Mouse (Mus musculus) forebrain, embryonic 10.5 days (tissue): ENCODE data around the gene Tedc2. TPM values are rescaled to one million over a fixed set of nuclear protein-coding genes. Genes with fewer than 3 reads are reported as not detected.
A peak's percentile ranks its signal among the peaks of the same experiment; 100 is the strongest.

ENCODE experiments used
- DNase-seq: peaks from one replicate; pipeline ENCODE4 v3.0.0-alpha.2; 2017; ENCODE audit warnings: low spot score; ENCODE audit errors: extremely low spot score
- H3K27ac ChIP-seq: fragments of 300-500 bp; sonication (generic); 2 replicates; pipeline ENCODE4 v1.5.1; 2016; ENCODE audit warnings: mild to moderate bottlenecking
- H3K27me3 ChIP-seq: fragments of 300-500 bp; sonication (generic); 2 replicates; pipeline ENCODE4 v1.6.1; 2016; ENCODE audit warnings: mild to moderate bottlenecking; ENCODE audit not compliant: poor library complexity, severe bottlenecking
- H3K36me3 ChIP-seq: fragments of 300-500 bp; sonication (generic); replicated peaks from 2 replicates; pipeline ENCODE4 v1.6.1; 2016; ENCODE audit warnings: mild to moderate bottlenecking, moderate library complexity
- H3K4me1 ChIP-seq: fragments of 300-500 bp; sonication (generic); 2 replicates; pipeline ENCODE4 v1.6.1; 2016
- H3K4me3 ChIP-seq: fragments of 300-500 bp; sonication (generic); 2 replicates; pipeline ENCODE4 v1.5.1; 2016; ENCODE audit warnings: mild to moderate bottlenecking, moderate library complexity
- H3K9me3 ChIP-seq: fragments of 300-500 bp; sonication (generic); 2 replicates; pipeline ENCODE4 v1.6.1; 2016; ENCODE audit warnings: mild to moderate bottlenecking, moderate library complexity
- WGBS: fragments of 180-500 bp; shearing (Covaris S2); methylation state at CpG from one replicate; pipeline ENCODE4 v1.1.7; 2016; 5-methylcytosine and 5-hydroxymethylcytosine counted together
- microRNA-seq: library from miRNA; unstranded; fragments of <30 nt; microRNA quantifications from one replicate; pipeline ENCODE4, GENCODE M21; 2017
- polyA plus RNA-seq: library from polyadenylated mRNA; unstranded; fragments of >200 nt; fragmentation: Nextera tagmentation; extraction: Ambion mirVana; gene quantifications from 2 replicates; pipeline ENCODE4 v1.2.1, GENCODE M21; 2016

The Tedc2 gene
- polyA plus RNA-seq, 1 experiment from 2014 or later: 22.1 TPM

DNA sequence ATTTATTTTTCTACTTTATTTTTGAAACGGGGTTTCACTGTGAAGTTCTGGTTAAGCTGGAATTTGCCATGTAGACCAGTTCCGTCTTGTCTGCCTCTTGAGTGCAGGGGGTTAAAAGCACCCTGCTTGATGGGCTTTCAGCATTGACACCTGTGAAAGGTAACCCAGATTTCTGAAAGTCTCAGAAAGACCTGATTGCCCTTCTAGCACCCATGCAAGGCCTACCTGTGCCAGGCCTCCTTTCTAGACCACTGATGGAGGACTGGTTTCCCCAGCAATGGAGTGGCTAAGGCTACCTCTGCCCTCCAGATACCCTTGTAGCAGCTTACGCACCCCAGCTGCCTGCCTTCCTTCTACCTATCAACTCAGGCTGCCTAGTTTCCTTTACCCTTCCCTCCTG lies 50.5 kb downstream of the Tedc2 start:
- H3K27ac ChIP-seq: peak overlapping the region; percentile 98
- 71% methylated on average over 3 of the region's 3 CpGs for WGBS
- H3K36me3 ChIP-seq: peaks cover 25% of the 10 kb centered on the region
- H3K27me3 ChIP-seq: no peaks in the 10 kb centered on the region
- no peak for DNase-seq
- H3K4me1 ChIP-seq: peaks cover 21% of the 10 kb centered on the region
- H3K4me3 ChIP-seq: peak overlapping the region; percentile 96
- no peaks in the 10 kb centered on the region for H3K9me3 ChIP-seq

GRCm38 (mm10) chr17:24169317-24170065 lies 51.2 kb downstream of the Tedc2 start, which contains the start of gene Atp6v0c:
TSS of gene Atp6v0c (minus strand) at chr17:24169702.
- Histone ChIP-seq H3K9me3 (no peaks in the 10 kb centered on the region), H3K4me1 (peaks cover 21% of the 10 kb centered on the region), H3K36me3 (peaks cover 32% of the 10 kb centered on the region), H3K27ac (peak within 1 kb of the TSS; percentile 98), H3K4me3 (peak within 1 kb of the TSS; percentile 96), H3K27me3 (no peaks in the 10 kb centered on the region)
- DNase-seq: peak; percentile 93
- 1% methylated on average over 58 of the region's 58 CpGs for WGBS

- Histone ChIP-seq H3K27me3 (no peaks in the 10 kb centered on the region), H3K4me3 (peak overlapping the region; percentile 96), H3K4me1 (peaks cover 21% of the 10 kb centered on the region), H3K9me3 (no peaks in the 10 kb centered on the region), H3K36me3 (peaks cover 33% of the 10 kb centered on the region), H3K27ac (peak overlapping the region; percentile 98)
- under 1% methylated on average over 40 of the region's 41 CpGs for WGBS
- peak; percentile 72 for DNase-seq
These were observed 51.9 kb downstream of the Tedc2 start for GRCm38 (mm10) chr17:24168590-24169277.

DNA sequence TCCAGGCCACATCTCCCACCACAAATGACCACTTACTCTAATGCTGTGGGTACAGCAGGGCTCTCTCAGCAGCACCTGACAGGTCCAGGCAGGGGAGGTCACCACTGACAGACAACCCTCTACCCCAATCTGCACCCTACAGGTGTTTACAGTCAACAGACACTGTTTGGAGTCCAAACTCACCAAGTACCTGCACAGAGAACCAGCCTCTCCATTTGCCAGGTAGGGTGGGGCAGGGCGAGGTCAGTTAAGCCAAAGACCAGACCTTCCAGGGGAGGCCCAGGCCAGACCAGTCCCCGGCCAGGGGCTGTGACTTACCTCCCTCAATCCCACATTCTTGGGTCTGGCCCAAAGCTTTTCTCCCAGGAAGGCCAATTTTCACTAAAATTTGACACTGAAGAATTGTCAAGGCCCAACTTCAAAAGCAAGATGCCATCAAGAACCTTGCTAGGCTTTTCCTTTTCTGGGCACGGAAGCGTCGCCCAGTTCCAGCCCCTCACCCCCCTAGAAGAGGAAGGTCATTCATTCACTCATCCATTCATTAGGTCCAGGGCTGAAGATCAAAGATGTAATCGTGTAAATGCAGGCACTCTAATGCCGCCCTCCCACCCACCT lies 52.7 kb downstream of the Tedc2 start:
- H3K36me3 ChIP-seq: peaks cover 33% of the 10 kb centered on the region
- WGBS: 73% methylated on average over 7 of the region's 7 CpGs
- DNase-seq: no peak
- H3K27me3 ChIP-seq: no peaks in the 10 kb centered on the region
- peak overlapping the region; percentile 98 for H3K27ac ChIP-seq
- H3K4me1 ChIP-seq: peaks cover 26% of the 10 kb centered on the region
- peak overlapping the region; percentile 96 for H3K4me3 ChIP-seq
- H3K9me3 ChIP-seq: no peaks in the 10 kb centered on the region

DNA sequence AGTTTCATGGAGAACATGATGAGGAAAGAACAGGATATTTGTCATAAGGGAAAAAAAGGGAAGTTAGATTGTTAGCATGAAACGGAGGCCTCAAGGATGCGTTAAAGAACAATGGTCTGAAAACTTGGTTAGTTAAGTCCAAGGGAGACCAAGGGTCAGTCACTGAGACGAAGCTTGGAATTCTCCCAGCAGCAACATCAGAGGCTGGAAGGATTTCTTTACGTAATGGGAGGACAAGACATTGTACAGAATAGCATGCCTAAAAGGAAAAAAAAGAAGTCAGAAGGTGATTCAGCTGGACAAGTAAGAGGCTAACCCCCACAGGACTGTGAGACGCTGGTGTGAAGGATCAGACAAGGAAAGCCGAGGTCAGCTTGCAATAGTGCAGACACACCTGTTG lies 53.5 kb downstream of the Tedc2 start:
- WGBS: 93% methylated on average over 6 of the region's 6 CpGs
- Histone ChIP-seq H3K9me3 (no peaks in the 10 kb centered on the region), H3K4me3 (no peak overlapping the region), H3K4me1 (peaks cover 35% of the 10 kb centered on the region), H3K27me3 (no peaks in the 10 kb centered on the region), H3K36me3 (peaks cover 33% of the 10 kb centered on the region), H3K27ac (no peak overlapping the region)
- DNase-seq: no peak

Small RNA genes lying within 50 kb of the gene (microRNA-seq; reads per million reads assigned to microRNA genes)
- 2.7 reads per million for gene Mir5134
- gene Mir6965: 2.7 reads per million

Other genes with a start within 250 kb of the Tedc2 start
- gene Prss30, start 240.3 kb downstream of the Tedc2 start, polyA plus RNA-seq: not detected in 2 replicates
- gene Prss22, start 222.8 kb downstream of the Tedc2 start, polyA plus RNA-seq: 0.58 and 0.63 TPM in 2 replicates
- 0.11 and 0.16 TPM in 2 replicates for gene Prss27, start 182.7 kb downstream of the Tedc2 start, polyA plus RNA-seq
- 89.2 and 91.6 TPM in 2 replicates for gene Kctd5, start 147.4 kb downstream of the Tedc2 start, polyA plus RNA-seq
- 32.6 and 34.3 TPM in 2 replicates for gene Pdpk1, start 69.9 kb downstream of the Tedc2 start, polyA plus RNA-seq
- gene Amdhd2, start 57.1 kb downstream of the Tedc2 start, polyA plus RNA-seq: 40.2 and 44.7 TPM in 2 replicates
- gene Atp6v0c, start 51.1 kb downstream of the Tedc2 start, polyA plus RNA-seq: 419 and 421 TPM in 2 replicates
- gene Tbc1d24, start 15.3 kb downstream of the Tedc2 start, polyA plus RNA-seq: 6.8 and 7.5 TPM in 2 replicates
- 2.3 and 2.9 TPM in 2 replicates for gene Ntn3, start 11.3 kb downstream of the Tedc2 start, polyA plus RNA-seq
- gene Ccnf, start 30.6 kb upstream of the Tedc2 start, polyA plus RNA-seq: 126 and 128 TPM in 2 replicates
- not detected in 2 replicates for gene Abca17, start 130.2 kb upstream of the Tedc2 start, polyA plus RNA-seq
- gene Abca3, start 131.1 kb upstream of the Tedc2 start, polyA plus RNA-seq: 8.6 and 10.0 TPM in 2 replicates
- gene Rnps1, start 193.7 kb upstream of the Tedc2 start, polyA plus RNA-seq: 493 and 501 TPM in 2 replicates
- 84.1 and 89.4 TPM in 2 replicates for gene Eci1, start 205.8 kb upstream of the Tedc2 start, polyA plus RNA-seq
- 2.3 TPM in 2 replicates for gene Dnase1l2, start 222.3 kb upstream of the Tedc2 start, polyA plus RNA-seq
- 32.7 and 35.2 TPM in 2 replicates for gene E4f1, start 249.5 kb upstream of the Tedc2 start, polyA plus RNA-seq
- 79.7 and 85.3 TPM in 2 replicates for gene Pgp, start 249.5 kb upstream of the Tedc2 start, polyA plus RNA-seq